Mouse (Mus musculus): Measurements from ENCODE around the gene Cfap45. TPM values are rescaled to one million over a fixed set of nuclear protein-coding genes. Genes with fewer than 3 reads are reported as not detected.
A peak's percentile ranks its signal among the peaks of the same experiment; 100 is the strongest.

The Cfap45 gene
- total RNA-seq, 2 experiments from 2014 or later, result not detected

DNA sequence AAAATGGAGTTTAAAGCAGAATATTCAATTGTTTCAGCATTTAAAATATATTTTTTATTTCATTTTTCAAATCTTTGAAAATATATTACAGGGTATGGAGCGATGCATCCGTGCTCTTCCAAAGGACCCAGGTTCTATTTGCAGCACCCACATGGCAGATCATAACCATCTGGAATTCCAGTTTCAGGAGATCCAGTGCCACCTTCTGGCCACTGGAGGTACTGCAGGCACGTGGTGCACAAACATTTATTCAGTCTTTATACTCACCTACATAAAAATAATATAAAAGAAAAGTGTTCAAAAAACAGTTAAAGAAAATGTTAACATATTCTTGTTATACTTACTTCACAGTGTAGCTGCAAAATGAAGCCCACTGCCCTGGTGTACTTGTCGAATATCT, 2.6 kb upstream of the Cfap45 start:
- no peak for DNase-seq

DNA sequence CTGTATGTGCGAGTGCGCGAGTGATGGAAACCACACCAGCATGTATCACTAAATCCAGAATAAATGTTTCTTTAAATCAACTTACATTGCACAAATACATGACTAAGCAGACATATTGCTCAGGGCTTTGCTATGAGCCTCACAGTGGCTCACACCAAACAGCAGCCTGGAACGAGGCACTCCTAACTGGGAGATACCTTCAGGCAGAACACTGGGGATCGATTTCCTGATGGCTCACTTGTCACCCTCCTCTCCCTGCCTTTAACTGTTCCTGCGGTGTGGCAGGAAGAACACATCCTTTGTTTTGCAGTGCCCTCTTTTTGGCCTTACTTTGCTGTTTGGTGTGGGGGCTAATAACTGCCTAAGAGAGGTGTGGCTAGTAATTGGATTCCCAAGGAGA, 957 bp upstream of the Cfap45 start:
- DNase-seq, result no peak

DNA sequence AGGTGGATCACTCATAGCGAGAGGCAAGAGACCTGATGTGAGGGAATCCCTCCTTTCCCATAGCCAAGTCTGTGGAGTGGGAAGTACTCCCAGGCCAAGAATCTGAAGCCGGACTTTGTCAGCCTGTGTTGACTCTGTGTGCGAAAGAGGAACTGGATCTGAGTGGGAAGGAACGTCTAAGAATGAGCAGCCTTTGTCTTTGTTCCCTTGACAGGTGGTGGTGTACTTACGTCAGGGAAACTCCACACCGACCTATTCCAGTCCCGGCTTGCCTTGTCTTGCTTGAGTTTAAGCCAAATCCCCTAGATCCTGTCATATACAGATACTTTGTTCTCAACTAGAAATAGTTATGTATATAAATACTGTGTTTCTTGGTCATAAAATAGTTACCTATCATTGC, 1.9 kb downstream of the Cfap45 start:
- no peak for DNase-seq

DNA sequence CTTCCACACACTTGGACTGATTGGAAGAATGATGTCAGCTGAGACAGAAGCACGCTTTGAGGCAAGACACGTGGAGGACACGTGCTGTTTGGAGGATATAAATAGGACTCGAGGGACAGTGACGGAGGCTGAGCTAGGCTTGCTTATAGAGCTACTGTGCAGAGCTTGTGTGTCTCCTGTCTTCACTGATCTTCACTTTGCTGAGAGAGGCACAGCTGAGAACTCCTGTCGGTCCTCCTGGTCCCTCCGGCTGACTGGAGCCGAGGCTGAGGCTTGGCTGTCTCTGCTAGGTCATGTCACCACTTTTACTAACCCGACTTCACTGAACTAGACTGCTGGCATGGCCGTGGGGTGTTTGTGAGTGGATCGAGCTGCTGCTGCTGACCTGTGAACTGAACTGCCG, 3.1 kb downstream of the Cfap45 start:
- DNase-seq, result no peak

DNA sequence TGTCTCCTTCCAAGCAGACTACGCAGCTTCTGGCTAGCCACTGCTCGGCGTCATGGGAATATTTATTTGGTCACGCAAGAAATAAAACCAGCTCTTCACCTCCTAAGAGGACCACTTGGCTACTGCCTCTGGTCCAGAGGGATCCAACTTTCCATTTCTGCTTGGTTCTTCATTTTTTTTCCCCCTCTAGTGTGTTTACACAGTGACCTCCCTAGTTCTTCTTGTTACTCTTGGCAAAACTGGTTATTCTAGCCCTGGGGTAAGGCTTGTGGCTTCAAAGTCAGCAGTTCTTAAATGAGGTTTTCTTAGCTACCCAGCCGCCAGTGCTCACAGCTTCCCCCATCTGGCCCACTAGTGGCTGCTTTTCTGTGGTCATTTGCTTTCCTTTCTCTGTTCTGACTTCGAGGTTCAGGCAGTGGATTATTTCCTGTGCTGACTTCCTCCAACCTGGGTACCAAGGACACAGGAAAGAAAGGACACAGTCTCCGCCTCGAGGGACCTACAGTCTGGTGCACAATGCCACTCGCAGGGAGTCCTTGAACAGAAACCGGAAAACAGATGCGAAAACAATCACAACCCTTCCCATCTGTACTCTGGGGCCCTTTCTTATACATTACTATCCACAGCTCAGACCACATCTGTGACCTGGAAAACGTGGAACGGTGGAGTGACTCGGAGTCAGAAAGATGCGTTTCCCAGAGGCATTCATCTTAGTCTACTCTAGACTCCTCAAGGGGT, 4.6 kb downstream of the Cfap45 start:
- peak; percentile 51 for DNase-seq

DNA sequence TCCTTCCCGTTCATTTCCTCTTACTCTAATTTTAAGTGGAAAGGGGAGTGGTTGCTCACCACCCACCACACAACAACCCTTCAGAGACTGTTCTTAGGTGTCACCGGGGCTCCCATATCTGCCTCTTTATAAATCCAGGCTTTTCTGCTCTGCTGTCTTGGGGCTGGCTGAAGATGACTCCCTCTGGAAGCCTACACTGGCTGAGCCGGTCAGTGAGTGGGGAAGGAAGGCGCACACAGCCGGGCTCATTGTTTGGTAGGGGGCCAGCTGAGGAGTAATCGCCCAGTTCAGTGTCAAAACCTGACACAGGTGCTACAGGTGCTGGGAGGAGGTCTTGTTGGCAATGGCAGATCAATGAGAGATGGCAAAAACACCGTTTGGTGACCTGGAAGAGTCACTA, 5.4 kb downstream of the Cfap45 start:
- DNase-seq, result no peak

DNA sequence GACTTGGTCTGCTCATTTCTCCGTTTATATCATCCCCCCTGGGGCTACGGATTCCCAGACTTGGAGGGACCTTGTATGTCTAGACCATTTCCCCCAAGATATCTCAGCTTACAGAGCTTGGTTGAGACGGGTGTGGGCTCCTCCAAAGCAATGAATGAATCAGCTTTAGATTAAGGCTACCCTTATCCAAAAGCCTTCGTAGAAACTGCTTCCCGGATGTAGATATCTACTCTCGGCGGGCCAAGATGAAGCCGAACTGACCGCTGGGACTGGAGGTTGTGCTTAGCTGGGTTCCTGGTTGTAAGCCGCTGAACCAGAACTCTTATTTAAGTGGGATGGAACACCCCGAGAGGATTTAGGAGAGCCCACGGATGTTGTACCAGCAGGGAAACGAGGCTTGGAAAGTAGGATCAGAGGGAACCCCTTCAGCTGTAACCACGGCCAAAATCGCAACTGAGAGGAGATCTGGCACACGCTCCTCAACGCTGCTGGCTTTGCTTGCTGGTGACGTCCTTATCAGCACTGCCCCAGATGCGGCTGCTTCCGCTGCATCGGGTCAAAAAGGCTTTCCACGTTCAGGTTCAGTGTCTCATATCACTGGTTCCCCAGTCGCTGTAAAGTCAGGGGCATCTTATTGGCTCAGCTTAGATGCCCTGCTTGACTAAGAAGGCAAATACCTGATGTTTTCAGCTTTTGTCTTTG, 5.9 kb downstream of the Cfap45 start:
- DNase-seq, result no peak

DNA sequence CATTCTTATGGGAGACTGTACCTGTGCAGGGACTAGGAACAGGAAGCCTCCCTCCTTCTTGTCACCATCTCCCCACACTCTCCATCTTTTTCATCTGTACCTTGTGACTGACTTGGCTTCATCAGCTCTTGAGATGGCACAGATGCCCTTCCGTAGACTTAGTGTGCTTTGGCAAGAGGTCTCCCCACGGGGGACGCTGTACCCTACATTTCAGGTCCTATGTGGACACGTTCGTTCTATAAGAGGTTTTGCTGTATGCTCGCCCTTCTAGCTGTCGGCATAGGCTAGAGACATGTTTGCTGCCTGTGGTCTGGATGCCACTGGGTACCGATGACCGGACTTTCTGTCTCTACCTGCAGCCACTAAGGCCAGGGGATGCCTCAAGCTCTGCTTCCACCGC, 6.8 kb downstream of the Cfap45 start:
- DNase-seq, result no peak

DNA sequence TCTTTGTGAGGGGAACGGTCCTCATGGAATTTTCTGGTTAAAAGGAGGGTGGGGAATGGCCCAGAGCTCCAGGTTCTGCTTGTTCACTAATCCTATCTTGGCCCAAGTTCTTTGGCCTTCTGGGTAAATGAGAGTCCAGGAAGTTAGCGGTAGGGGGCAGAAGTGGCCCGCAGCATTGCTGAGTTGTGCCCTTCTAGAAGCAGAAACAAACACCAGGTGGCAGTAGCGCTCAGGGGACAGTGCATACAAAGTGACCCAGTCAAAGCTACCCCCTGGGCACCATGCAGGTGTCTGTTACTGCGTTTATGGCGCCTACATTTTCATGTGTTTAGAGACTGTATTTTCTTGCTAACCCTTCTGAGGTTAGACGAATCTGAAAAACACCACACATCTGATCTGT, 8.1 kb downstream of the Cfap45 start:
- DNase-seq, result peak; percentile 78

DNA sequence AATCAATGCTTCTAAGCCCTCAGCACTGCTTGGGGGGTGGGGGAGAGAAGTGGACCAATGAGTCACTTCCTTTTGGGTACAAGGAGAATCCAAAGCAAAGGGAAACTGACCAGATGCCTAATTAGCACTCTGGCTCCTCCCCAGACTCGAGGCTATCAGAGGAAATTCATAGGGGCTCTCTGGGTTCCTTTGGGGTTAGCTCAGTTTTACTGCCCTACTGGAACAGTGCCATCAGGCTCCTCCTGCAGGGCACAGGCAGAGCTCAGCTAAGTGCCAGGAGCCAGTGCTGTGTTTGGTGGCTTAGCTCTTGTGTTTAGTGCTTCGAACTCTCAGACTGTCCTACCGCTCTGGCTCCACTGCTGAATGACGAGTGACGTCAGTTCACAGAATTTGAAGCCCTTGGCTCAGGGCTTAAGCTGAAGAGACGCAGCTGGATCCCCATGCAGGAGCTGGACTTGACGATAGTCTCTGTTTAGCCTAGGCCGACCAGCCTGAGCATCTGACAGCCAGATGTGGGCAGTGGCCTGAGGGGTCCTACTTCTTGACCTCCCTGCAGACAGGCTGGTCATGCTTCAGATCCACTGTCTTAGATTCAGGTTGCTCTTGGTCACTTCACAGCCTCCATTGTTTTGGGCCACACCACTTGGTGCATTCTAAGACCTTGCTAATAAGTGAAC, 10.1 kb downstream of the Cfap45 start:
- no peak for DNase-seq

DNA sequence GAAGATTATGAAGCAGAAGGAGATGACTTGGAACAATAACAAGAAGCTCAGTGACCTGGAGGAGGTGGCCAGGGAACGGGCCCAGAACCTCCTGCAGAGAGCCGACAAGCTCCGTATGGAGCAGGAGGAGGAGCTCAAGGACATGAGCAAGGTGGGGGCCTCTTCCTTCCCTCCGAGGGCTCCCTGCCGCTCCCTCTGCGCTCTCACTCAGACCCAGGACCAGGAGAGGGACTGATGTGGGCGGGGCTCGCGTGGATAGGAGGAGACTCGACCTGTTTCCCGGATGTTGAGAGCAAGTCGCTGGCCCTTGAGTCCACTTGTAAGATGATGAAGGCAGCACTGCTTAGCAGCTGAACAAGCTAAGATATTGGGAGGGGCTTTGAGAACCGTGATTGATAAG, 11.9 kb downstream of the Cfap45 start:
- DNase-seq, result no peak

DNA sequence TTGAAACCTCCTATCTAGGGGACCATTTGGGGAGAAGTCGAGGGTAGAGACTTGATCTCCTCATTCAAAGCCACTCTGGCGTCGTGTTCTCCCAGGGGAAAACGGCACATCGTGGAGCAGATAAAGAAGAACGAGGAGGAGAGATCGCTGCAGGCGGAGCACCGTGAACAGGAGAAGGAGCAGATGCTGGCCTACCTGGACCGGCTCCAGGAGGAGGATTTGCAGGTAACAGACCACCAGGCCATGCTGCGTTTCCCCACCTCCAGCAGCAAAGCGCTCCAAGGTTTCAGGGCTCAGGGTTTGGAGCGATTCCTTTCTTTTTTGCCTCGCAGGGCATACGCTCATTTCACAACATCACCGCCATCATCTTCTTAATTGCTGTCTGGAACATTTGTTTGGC, 14.5 kb downstream of the Cfap45 start:
- no peak for DNase-seq

DNA sequence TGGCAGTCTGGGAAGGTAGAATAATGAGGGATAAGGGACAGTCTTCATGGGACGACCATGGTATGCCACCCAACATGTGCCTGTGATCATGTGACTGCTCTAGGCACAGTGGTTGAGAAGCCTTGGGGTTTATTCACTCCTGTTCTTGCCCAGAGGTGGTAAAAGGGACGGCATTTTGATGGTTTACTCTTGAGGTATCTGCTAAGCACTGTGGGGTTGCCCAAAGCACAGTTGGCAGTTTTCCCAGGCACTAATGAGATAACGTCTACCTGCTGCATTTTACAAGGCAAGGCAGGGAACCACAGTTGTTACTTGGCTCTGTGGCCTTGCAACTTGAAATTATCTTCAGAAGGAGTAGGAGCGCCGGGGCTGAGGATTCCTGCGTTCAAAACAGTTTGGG, 19.2 kb downstream of the Cfap45 start:
- no peak for DNase-seq

DNA sequence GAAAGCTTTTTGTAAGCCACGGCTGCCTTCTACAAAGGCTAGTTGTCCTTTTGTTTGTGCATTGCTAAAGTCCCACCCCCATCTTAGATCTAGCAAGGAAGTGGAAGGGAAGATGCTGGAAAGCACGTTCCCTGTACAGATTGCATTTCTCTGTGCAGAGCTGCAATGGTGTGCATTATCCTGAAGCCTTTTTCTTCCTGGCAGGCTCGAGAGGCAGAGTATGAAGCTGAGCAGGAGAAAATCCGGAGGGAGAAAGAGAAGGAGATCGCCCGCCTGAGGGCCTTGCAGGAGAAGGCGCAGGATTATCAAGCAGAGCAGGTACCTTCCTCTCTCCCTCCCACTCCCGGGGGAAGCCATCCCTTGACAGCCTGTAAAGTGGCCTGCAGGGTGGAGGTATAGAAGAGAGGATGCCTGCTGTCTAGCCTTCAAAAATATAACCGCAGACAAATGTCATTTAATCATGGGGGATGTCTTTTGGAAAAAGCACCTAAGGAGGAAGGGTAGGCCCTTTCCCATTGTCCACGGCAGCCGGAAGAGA, 19.8 kb downstream of the Cfap45 start:
- DNase-seq, result no peak

DNA sequence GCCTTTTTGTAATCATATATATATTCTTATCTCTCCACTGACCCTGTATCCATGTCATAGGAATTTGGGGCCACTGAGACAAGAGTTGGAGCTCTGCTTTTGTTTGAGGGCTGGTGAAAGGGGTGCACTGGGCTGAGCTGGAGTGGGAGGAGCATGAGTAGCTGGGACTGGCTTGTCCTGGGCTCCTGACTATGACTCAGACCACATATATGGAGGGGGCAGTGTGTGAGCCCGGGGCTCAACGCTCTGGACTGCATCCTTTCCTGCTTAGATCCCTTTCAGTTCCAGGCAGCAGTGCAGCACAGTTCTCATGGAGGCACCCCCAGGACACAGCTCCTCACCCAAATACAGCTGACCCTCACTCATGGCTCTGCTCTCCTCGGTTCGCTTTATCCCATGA, 25.5 kb downstream of the Cfap45 start:
- no peak for DNase-seq

DNA sequence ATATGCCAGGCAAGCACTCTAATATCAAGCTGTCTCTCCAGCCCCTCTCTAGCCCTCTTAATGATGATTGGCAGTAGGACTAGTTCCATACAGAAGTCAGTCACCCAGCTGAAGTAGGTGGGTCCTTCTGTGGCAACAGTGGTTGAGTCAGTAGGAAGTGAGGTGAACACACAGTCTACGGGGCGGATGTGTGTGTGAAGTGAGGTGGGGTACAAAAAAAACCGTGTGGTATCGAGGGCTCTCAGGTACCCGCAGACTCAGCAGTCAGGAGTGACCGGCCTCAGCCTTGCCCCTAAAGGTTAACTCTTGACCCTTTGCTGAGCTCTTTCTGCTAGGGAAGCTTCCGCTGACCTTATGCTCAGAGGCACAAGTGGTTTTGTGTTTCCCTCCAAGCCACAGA, 27.9 kb downstream of the Cfap45 start:
- no peak for DNase-seq

DNA sequence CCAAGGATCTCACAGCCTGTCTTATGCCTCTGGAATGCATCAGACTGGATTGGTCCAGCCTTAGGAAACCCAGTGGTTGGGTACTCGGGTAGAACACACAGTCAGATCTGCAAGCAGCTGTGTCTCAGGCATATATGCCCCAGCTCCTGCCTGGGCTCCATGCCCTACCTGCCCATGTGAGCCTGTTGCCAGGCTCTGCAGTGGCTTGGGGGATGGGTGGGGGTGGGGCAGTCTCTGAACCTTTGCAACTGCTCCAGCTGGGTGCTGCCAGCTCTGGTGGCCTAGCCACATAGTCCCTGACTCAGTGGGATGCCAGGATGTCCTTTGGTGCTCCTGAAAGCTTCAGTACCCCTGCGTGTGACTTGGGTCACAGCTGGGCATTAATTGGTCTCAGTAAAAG, 28.7 kb downstream of the Cfap45 start:
- DNase-seq, result no peak

DNA sequence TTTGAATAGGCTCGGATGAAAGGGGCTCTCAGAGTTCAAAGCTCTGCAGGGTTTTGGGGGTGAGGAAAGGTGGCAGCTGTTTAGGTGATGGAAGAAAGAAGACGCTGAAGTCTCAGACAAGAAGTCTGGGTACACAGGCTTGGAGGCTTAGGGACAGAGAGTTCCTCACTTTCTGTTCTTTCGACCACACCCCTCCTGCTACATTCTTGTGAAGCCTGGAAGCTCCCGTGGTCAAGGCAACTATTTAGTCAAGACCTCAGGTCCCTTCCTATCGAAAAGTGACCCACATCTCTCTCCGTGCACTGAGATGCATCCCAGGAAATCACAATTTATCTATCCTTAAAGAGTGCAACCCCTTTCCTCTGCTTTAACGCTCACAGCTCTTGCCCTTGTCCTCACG, 29.1 kb downstream of the Cfap45 start:
- no peak for DNase-seq

DNA sequence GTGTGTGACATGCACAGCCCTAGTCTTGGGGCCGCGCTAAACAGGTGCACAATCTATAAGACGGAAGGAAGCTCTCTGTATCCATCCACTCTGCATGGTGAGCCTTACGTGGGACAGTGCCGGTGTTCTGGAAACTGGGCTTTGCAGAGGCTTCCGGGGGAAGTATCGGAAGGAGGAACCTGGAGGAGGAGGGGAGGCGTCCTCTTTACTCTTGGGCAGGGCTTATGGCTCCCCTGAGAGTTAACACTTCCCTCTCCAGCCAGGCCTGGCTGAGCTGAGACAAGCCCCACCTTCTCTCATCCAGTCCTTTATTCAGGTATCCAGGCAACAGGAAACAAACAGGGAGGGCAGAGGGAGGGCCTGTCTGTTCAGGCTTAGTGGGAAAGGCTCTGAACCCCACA, 29.9 kb downstream of the Cfap45 start:
- peak; percentile 45 for DNase-seq

DNA sequence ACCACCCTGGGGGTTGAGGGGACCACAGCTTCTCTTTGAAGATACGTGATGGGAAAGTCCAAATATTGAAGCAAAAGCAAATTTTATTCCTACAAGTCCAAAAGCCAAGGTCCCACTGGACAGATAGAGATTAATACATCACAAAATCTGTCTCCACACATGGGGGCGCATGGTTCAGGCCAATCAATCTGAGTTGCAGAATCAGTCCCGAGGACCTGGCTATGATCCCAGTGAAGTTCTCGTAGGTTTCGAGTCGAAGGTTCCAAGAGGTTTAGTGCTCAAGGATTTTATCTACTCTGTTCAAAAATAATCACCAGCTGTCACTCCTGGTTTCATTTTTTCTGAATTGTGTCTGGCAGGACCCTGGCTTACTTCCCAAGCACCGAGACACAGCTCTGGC, 30.4 kb downstream of the Cfap45 start:
- no peak for DNase-seq

DNA sequence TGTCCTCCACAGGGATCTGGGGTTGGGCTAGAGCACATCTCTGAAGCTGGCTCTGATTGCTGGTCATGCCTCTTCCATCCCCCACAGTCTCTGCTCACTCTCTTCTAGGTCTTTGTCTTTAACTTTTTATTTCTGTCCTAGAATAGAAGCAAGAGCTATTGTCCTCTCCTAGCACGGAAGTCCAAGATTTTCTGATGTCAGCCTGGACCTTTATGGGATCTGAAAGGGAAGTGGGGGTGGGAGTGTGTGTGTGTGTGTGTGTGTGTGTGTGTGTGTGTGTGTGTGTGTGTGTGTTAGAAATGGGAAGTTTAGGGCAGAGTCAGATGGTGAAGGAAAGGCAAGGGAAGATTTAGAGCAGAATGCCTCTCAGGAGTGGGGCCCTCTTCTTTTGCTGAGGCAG, 32.0 kb downstream of the Cfap45 start:
- no peak for DNase-seq

DNA sequence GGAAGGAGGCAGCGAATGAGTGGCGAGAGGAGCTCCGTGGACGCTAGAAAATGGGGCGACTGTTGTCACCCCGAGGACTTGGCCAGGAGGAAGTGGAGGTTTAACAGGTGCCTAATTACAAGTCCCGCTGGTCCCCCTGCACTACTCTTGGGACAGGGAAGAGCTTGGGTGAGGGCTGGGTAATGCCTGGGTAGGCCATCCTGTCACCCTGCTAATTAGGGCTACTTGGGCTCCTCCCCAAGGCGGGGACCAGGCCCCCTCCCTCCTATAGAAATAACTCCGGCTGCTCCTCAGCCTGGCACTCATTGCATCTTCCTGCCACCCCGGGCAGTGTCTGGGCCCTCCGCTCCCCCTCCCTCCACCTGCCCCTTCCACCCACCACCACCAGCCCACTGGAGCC, 35.0 kb downstream of the Cfap45 start, which contains the start of gene Vsig8:
Vsig8 (plus strand) TSS at position 301 of the 400 bp plus-strand sequence.
- DNase-seq, result no peak

All from gastrocnemius, postnatal 25 days (tissue).